Mouse (Mus musculus): ENCODE measurements around the gene Tpx2. TPM values are rescaled to one million over a fixed set of nuclear protein-coding genes. Genes with fewer than 3 reads are reported as not detected.
A peak's percentile ranks its signal among the peaks of the same experiment; 100 is the strongest.

The Tpx2 gene
- total and polyA plus RNA-seq, 2 experiments from 2014 or later = 8.1 to 14.3 TPM

DNA sequence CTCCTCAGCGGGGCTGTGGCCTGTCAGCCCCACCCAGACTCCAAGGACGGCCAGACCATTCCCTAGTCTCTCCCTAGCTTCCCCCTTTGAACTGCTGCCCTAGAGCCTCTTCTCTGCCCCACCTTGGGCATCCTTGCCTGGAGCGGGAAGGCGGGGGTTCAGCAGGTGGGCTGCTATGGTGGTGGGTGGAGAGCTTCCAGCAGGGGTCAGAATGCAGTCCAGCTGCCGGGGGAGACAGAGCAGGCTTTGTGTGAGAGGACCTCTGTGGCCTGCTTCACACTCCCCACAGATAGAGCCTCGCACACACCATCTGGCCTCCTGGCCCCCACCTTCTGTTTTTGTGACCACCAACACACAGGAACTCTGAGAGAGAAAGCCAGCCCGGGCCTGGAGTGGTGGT lies 74.6 kb downstream of the Tpx2 start:
- H3K27ac ChIP-seq = peak overlapping the region; percentile 27; the same call in 1 of the 2 replicates
- H3K36me3 ChIP-seq (ENCODE audit: insufficient read depth, low read length) = no peaks in the 10 kb centered on the region
- no peaks in the 10 kb centered on the region for H3K27me3 ChIP-seq (ENCODE audit: insufficient read depth, low read length)
- no peak overlapping the region for H3K9ac ChIP-seq (replicated peaks; ENCODE audit: low read length)
- ATAC-seq (peak; percentile 46), DNase-seq (ENCODE audit: low spot score) (no peak)
- WGBS = 37% methylated on average over 7 of the region's 7 CpGs
- no peaks in the 10 kb centered on the region for H3K9me3 ChIP-seq (ENCODE audit: low read length)
- H3K4me3 ChIP-seq (ENCODE audit: low read length) = no peak overlapping the region
- no peaks in the 10 kb centered on the region for H3K4me1 ChIP-seq (ENCODE audit: insufficient read depth, low read length)
- peak; percentile 32 for TF ChIP-seq CTCF (IDR thresholded peaks at IDR 0.05; ENCODE audit: low read depth)
- H3K4me2 ChIP-seq (ENCODE audit: low read depth, low read length) = no peak overlapping the region

DNA sequence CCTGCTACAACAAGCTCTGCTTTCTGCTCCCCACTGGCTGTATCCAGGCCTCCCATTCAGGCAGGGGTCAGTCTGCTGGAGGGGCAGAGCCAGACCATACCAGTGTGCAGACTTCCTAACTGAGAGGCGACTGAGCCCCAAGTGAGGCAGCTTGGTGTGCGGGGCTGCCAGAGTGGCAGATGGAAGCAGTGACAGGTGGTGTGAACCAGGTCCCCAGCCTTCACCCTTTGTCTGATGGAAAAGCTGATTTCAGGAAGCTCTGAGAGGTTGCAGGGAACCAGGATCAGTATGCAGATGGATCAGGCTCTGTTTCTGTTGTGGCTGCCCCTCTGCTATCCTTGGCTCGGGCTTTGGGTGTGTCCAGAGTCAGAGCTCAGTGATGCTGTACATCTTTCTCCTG lies 75.9 kb downstream of the Tpx2 start:
- Histone ChIP-seq H3K36me3 (ENCODE audit: insufficient read depth, low read length) (no peaks in the 10 kb centered on the region), H3K4me2 (ENCODE audit: low read depth, low read length) (no peak overlapping the region), H3K27ac (peak overlapping the region; percentile 17; the same call in 1 of the 2 replicates), H3K4me3 (ENCODE audit: low read length) (no peak overlapping the region), H3K4me1 (ENCODE audit: insufficient read depth, low read length) (no peaks in the 10 kb centered on the region), H3K27me3 (ENCODE audit: insufficient read depth, low read length) (no peaks in the 10 kb centered on the region), H3K9ac (replicated peaks; ENCODE audit: low read length) (no peak overlapping the region), H3K9me3 (ENCODE audit: low read length) (no peaks in the 10 kb centered on the region)
- 38% methylated on average over 3 of the region's 3 CpGs for WGBS
- no peak for TF ChIP-seq CTCF (IDR thresholded peaks at IDR 0.05; ENCODE audit: low read depth)
- DNase-seq (ENCODE audit: low spot score) (peak; percentile 41), ATAC-seq (peak; percentile 9; the same call in 1 of the 2 replicates)

DNA sequence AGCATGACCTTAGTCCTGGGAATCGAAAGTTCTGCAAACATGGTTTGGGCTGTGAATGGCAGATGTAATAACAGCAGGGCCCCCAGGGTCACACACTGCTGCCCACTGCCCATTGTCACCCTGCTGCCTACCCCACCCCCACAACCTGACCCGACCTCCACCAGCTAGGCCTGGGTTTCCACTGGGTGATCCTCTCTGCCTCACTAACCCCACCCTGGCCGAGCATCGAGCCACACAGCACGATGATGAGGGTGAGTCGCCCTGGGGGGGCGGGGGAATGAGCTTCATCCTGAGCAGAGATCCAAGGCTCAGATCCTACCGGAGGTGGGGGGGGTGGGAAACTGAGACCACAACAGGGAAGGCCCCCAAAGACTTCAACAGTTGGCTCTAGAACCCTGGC lies 76.4 kb downstream of the Tpx2 start:
- Histone ChIP-seq H3K9me3 (ENCODE audit: low read length) (no peaks in the 10 kb centered on the region), H3K9ac (replicated peaks; ENCODE audit: low read length) (no peak overlapping the region), H3K27ac (no peak overlapping the region), H3K36me3 (ENCODE audit: insufficient read depth, low read length) (no peaks in the 10 kb centered on the region), H3K4me3 (ENCODE audit: low read length) (no peak overlapping the region), H3K4me2 (ENCODE audit: low read depth, low read length) (no peak overlapping the region), H3K27me3 (ENCODE audit: insufficient read depth, low read length) (no peaks in the 10 kb centered on the region), H3K4me1 (ENCODE audit: insufficient read depth, low read length) (no peaks in the 10 kb centered on the region)
- 47% methylated on average over 8 of the region's 8 CpGs for WGBS
- ATAC-seq = no peak
- no peak for TF ChIP-seq CTCF (IDR thresholded peaks at IDR 0.05; ENCODE audit: low read depth)
- no peak for DNase-seq (ENCODE audit: low spot score)

DNA sequence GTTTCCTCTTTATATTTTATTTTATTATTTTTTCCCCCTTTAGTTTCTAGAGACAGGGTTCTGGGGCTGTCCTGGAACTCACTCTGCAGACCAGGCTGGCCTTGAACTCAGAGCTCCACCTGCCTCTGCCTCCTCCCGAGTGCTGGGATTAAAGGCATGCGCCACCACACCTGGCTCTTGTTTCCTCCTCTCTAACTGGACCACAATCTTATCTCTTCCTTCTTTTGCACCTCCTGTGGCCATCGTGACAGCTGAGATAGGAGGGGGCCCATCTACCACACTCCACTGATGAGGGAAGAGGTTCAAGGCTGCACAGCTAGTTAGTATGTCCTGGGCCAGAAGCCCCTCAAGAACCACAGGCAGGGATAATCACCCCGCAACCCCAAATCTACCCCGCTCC lies 76.8 kb downstream of the Tpx2 start:
- ATAC-seq (no peak), DNase-seq (ENCODE audit: low spot score) (no peak)
- TF ChIP-seq CTCF (IDR thresholded peaks at IDR 0.05; ENCODE audit: low read depth) = no peak
- no peak overlapping the region for H3K4me3 ChIP-seq (ENCODE audit: low read length)
- no peak overlapping the region for H3K4me2 ChIP-seq (ENCODE audit: low read depth, low read length)
- 95% methylated on average over 5 of the region's 5 CpGs for WGBS
- H3K27ac ChIP-seq = no peak overlapping the region
- no peaks in the 10 kb centered on the region for H3K27me3 ChIP-seq (ENCODE audit: insufficient read depth, low read length)
- H3K9me3 ChIP-seq (ENCODE audit: low read length) = no peaks in the 10 kb centered on the region
- H3K4me1 ChIP-seq (ENCODE audit: insufficient read depth, low read length) = no peaks in the 10 kb centered on the region
- no peaks in the 10 kb centered on the region for H3K36me3 ChIP-seq (ENCODE audit: insufficient read depth, low read length)
- no peak overlapping the region for H3K9ac ChIP-seq (replicated peaks; ENCODE audit: low read length)

DNA sequence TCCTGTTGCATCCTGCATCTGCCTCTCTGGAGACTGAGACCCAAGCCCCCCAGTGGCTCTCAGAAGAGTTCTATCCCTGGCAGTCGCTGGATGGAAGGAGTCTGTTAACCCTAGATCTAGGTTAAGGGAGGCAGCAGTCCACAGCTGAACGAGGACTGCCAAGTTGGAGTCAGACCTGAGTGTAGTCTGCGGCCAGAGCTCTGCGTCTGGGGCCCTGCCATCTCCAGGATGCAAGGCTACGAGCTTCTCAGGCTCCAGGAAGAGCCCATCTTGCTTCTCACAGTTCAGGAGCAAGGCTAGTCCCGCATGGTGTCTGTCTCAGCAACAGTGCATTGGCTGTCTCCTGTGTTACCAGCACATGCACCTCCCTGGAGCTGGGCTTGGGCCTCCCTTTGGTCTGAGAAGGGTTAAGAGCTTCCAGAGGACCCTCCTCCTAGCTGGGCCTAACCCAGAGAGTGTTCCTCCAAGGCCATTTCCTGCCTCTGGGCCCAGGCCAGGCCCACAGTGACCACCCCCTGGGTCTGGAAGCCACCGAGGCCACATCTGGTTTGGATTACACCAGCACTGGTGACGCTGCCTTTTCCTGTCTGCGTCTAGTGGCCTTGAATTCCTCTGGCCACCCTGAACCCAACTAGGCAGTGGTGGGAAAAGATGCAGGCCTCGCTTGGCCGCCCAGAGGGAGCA lies 77.6 kb downstream of the Tpx2 start:
- no peak overlapping the region for H3K27ac ChIP-seq
- ATAC-seq = no peak

DNA sequence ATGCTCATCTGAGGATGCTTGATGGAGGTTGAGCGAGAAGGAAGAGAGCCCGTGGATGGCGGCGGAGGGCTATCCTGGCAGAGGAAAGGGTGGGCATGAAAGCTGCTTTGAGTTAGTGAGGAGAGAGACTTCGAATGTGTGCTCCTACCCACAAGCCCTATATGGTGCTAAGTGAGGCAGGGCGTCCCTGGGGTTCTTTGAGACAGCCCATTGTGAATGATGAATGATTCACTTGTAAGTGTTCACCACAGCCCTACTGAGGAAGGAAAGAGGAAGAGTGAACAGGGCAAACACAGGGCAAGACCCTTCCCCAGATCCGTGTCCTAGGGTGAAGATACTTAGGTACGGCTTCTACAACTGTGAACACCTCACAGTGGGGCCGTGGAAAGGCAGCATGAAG lies 79.1 kb downstream of the Tpx2 start:
- Histone ChIP-seq H3K27me3 (ENCODE audit: insufficient read depth, low read length) (no peaks in the 10 kb centered on the region), H3K9me3 (ENCODE audit: low read length) (no peaks in the 10 kb centered on the region), H3K27ac (no peak overlapping the region), H3K36me3 (ENCODE audit: insufficient read depth, low read length) (no peaks in the 10 kb centered on the region), H3K4me3 (ENCODE audit: low read length) (no peak overlapping the region), H3K4me1 (ENCODE audit: insufficient read depth, low read length) (no peaks in the 10 kb centered on the region), H3K4me2 (ENCODE audit: low read depth, low read length) (no peak overlapping the region), H3K9ac (replicated peaks; ENCODE audit: low read length) (no peak overlapping the region)
- TF ChIP-seq CTCF (IDR thresholded peaks at IDR 0.05; ENCODE audit: low read depth) = no peak
- ATAC-seq = no peak
- DNase-seq (ENCODE audit: low spot score) = no peak
- 67% methylated on average over 9 of the region's 9 CpGs for WGBS

More for the DNA sequence above, 77.6 kb downstream of the Tpx2 start:
- Histone ChIP-seq H3K9ac (replicated peaks; ENCODE audit: low read length) (no peak overlapping the region), H3K27me3 (ENCODE audit: insufficient read depth, low read length) (no peaks in the 10 kb centered on the region), H3K36me3 (ENCODE audit: insufficient read depth, low read length) (no peaks in the 10 kb centered on the region), H3K4me1 (ENCODE audit: insufficient read depth, low read length) (no peaks in the 10 kb centered on the region), H3K4me2 (ENCODE audit: low read depth, low read length) (no peak overlapping the region), H3K4me3 (ENCODE audit: low read length) (no peak overlapping the region), H3K9me3 (ENCODE audit: low read length) (no peaks in the 10 kb centered on the region)
- 74% methylated on average over 11 of the region's 11 CpGs for WGBS
- TF ChIP-seq CTCF (IDR thresholded peaks at IDR 0.05; ENCODE audit: low read depth) = no peak
- no peak for DNase-seq (ENCODE audit: low spot score)

DNA sequence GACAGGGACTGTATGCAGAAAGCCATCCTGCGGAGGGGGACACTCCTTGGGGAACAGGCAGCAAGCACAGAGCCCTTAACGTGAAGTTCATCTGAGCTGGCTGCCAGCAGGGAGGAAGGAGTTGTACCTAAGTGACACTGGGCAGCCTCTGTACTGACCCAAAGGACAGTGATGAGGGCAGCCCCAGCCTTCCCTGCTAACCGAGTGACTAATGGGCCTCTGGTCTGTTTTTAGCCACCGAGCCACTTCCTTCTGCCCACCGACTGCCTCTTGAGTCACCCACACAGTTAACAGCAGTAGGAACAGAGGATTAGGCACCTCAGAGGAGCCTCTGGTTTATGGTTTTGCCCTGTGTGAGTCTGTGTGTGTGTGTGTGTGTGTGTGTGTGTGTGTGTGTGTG lies 79.6 kb downstream of the Tpx2 start:
- H3K9ac ChIP-seq (replicated peaks; ENCODE audit: low read length) = no peak overlapping the region
- DNase-seq (ENCODE audit: low spot score) = no peak
- H3K36me3 ChIP-seq (ENCODE audit: insufficient read depth, low read length) = no peaks in the 10 kb centered on the region
- WGBS = 71% methylated on average over 5 of the region's 5 CpGs
- no peaks in the 10 kb centered on the region for H3K27me3 ChIP-seq (ENCODE audit: insufficient read depth, low read length)
- ATAC-seq = no peak
- no peak for TF ChIP-seq CTCF (IDR thresholded peaks at IDR 0.05; ENCODE audit: low read depth)
- H3K4me3 ChIP-seq (ENCODE audit: low read length) = no peak overlapping the region
- no peak overlapping the region for H3K4me2 ChIP-seq (ENCODE audit: low read depth, low read length)
- no peaks in the 10 kb centered on the region for H3K9me3 ChIP-seq (ENCODE audit: low read length)
- no peak overlapping the region for H3K27ac ChIP-seq
- no peaks in the 10 kb centered on the region for H3K4me1 ChIP-seq (ENCODE audit: insufficient read depth, low read length)

Measured in hindbrain, postnatal 0 days (tissue).